Mouse (Mus musculus) heart, adult 10 weeks (tissue): ENCODE results near the gene Cyp39a1. TPM values are rescaled to one million over a fixed set of nuclear protein-coding genes. Genes with fewer than 3 reads are reported as not detected.

Experiments used
- polyA plus RNA-seq: library from polyadenylated mRNA; stranded (reverse); fragments of 350-450 nt; fragmentation: Illumina TruSeq; extraction: RNeasy Lipid Tissue Mini Kit (QIAGEN cat#74804); gene quantifications from one replicate; pipeline ENCODE4 v1.2.3, GENCODE M21; 2014; ENCODE audit warnings: low read depth, low replicate concordance

Gene Cyp39a1
- 8.5 TPM for polyA plus RNA-seq

DNA sequence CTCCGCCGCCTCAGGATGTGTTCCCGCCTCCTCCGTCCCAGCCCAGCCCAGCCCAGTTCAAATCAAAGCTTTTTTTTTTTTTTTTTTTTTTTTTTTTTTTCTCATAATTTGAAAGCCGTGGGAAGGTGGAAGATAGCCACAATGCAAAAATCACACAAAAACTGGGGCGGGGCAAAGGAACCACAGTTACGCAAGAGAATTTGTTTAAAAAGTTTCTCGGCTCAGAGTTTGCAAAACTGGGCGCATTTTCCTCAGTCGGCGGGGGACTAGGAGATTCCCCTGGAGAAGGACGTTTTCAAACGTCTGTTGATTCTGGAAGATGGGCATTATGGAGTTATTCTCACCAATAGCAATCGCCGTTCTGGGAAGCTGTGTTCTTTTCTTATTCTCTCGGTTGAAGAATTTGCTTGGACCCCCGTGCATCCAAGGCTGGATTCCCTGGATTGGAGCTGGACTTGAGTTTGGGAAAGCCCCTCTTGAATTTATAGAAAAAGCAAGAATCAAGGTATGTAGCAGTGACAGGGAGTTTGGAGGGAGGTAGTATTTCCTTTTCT is at the start of gene Cyp39a1:
Cyp39a1 (plus strand) TSS at position 136 of the 554 bp plus-strand sequence.

GRCm38 (mm10) chr17:43629496-43630426 is 37.5 kb upstream of the Cyp39a1 start, which contains the start of gene Tdrd6:
Gene Tdrd6, minus strand, starts transcription at chr17:43630299.

DNA sequence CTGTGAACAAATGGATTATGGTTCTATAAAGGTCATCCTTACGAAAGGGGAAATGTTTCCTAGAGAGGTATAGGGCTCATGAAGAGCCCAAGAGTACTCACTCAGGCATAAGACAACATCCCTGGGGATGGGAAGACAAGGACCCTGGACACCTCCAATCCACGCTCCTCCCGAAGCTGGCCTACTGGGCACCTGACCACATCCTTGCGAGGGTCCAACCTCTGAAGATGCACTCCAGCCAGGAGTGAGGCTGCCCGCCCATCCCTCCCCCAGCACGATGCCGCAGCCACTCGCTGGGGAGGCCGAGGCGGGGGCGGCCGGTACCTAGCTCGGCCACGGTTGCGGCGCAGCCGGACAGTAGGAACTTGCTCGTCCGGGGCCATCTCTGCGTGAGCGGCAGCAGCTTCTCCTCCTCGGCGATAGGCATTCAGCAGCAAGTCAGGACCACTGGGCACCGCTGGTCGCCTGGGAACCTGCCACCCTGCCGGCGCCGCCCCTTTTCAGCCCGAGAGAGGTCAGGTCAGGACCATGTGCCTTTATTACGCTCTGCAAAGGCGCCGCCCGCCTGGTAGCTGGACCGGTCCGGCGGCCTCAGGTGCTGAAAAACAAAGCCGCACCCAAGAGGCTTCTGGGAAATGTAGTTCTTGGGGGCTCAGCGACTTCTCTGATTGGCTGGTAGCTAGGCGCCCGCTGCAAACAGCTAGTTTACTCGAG is 492 bp upstream of the Cyp39a1 start, which contains the start of gene Slc25a27:
Slc25a27 (minus strand) TSS at position 639 of the 714 bp plus-strand sequence.

Other genes with a start within 250 kb of the Cyp39a1 start
- not detected for gene Mep1a, start 164.6 kb upstream of the Cyp39a1 start, polyA plus RNA-seq
- gene Ankrd66, start 123.8 kb upstream of the Cyp39a1 start, polyA plus RNA-seq, result not detected
- gene Pla2g7, start 99.3 kb upstream of the Cyp39a1 start, polyA plus RNA-seq, result 6.8 TPM
- not detected for gene Tdrd6, start 37.1 kb upstream of the Cyp39a1 start, polyA plus RNA-seq
- gene Slc25a27, start 211 bp upstream of the Cyp39a1 start, polyA plus RNA-seq, result 6.2 TPM
- gene Rcan2, start 133.9 kb downstream of the Cyp39a1 start, polyA plus RNA-seq, result 348 TPM